Mouse (Mus musculus) retina, postnatal 1 day (tissue): ENCODE data around the gene Gm48552.

Experiments
- DNase-seq: peaks from one replicate; pipeline ENCODE4 v3.0.0-alpha.2; 2012

Gene Gm48552

GRCm38 (mm10) chr10:81389373-81389772 is 568 bp downstream of the Gm48552 start:
- DNase-seq, result no peak

GRCm38 (mm10) chr10:81389801-81390677 is 1.2 kb downstream of the Gm48552 start:
- peak; percentile 80 for DNase-seq

DNA sequence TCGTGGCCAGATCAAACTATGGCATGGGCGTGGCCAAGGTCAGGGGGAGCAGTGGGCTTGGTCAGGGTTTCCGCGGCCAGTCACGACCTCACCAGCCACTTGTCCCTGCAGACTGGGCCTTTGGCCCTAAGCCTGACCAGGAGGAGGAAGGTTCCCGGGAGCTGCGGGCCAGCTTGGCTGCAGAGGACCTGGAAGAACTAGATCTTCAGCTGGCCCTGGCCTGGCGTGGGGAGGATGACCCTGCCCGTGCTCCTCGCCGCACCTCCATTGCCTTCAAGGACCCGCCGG is 1.8 kb downstream of the Gm48552 start:
- no peak for DNase-seq

- no peak for DNase-seq
Measured at GRCm38 (mm10) chr10:81392270-81392669, 3.5 kb downstream of the Gm48552 start.

DNA sequence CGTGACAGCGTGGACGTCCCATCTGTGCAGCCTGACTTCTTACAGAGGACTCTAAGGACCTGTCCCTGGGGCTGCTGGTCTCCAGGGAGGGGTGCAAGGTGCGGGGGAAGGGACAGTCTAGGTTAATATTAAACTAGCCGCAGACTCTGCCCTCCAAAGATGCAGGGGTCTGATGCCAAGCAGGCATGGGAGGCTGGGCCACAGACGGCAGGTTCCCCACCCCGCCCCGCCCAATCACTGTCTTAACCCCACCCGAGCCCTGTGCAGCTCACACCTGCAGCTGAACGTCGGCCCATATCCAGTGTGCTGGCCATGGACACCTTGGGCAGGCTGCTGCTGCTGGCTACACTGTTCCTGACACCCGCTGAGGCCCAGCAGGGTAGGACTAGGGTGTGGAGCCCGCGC is 4.0 kb downstream of the Gm48552 start, which contains the start of gene Smim24:
TSS of gene Smim24 (plus strand) at position 271 of the 405 bp plus-strand sequence.
- DNase-seq, result no peak

- peak; percentile 47 for DNase-seq
Measured at GRCm38 (mm10) chr10:81393456-81394063, 4.8 kb downstream of the Gm48552 start.

DNA sequence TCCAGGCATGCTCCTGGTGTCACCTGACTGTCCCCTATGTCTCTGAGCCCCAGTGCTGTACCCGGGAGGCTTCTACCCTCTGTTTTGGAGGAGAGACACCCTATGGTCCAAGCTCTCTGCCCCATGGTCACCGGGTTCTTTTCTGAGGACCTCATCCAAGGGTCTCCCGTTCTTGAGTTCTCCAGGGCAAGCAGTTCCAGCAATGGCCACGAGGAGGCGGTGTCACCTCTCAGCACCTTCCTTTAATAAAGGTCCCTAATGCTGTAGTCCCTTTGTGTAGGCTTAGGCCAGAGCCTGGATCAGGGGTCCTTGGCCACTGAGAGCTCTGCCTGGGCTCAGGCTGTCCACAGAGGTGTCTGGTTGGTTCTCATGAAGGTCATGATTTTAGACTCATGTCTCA is 6.3 kb downstream of the Gm48552 start:
- DNase-seq, result peak; percentile 85

DNA sequence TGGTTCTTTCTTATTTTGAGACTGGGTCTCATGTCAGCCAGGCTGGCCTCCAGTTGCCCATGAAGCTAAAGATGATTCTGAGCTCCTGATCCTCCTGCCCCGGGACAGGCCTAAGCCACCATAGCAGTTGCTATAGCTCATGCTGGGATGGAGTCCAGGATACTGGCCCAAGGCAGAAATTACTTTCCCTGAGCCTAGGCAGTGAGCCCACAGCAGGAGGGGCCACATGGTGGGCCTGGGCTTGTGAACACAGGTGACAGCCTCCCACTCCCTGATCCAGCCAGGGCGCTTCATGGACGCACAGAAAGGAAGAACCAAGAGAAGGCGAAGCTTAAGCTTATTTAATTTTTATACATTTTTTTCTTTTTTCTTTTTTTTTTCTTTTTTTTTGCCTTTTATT is 7.1 kb downstream of the Gm48552 start:
- DNase-seq, result no peak

GRCm38 (mm10) chr10:81396749-81397148 is 7.9 kb downstream of the Gm48552 start:
- DNase-seq, result no peak

GRCm38 (mm10) chr10:81399296-81399695 is 10.5 kb downstream of the Gm48552 start:
- DNase-seq, result peak; percentile 74

DNA sequence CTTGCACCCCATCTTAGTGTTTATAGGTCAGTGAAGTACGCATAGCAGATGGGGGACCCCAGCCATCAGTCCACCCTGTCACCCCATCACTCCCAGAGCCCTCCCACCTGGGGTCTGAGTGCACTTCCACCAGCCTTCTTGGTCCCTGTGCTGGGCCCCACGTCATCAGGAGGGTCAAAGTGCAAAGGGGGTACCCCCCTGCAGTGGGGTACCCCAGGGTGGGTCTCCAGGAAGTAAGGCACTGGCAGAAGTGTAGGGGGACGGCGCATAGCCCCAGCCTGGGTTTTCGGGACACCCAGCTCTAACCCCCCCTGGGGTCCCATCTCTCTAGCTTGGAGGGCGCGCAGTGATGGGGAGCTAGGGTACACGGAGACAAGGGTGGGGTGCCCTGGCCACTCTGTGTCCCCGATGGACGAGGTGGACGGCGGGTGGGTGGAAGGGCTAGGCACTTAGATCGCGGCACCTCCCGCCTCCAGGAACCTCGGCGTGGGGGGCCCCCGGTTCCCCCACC is 11.0 kb downstream of the Gm48552 start:
- no peak for DNase-seq

GRCm38 (mm10) chr10:81400371-81401204 is 11.8 kb downstream of the Gm48552 start:
- DNase-seq, result no peak

DNA sequence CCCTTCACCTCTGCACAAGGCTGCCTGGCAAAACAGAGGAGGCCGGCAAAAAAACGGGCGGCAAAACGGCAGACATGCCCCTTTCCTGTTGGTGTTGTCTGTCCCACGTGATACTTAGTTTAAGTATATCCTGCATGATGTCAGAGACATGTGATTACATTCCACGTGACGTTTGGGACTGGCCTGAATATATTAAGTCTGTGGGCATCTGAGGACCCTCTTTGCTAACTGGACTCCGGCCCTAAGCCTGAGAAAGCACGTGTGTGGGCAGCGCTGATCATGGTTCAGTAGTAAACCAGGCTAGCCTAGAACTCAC is 12.4 kb downstream of the Gm48552 start:
- no peak for DNase-seq

DNA sequence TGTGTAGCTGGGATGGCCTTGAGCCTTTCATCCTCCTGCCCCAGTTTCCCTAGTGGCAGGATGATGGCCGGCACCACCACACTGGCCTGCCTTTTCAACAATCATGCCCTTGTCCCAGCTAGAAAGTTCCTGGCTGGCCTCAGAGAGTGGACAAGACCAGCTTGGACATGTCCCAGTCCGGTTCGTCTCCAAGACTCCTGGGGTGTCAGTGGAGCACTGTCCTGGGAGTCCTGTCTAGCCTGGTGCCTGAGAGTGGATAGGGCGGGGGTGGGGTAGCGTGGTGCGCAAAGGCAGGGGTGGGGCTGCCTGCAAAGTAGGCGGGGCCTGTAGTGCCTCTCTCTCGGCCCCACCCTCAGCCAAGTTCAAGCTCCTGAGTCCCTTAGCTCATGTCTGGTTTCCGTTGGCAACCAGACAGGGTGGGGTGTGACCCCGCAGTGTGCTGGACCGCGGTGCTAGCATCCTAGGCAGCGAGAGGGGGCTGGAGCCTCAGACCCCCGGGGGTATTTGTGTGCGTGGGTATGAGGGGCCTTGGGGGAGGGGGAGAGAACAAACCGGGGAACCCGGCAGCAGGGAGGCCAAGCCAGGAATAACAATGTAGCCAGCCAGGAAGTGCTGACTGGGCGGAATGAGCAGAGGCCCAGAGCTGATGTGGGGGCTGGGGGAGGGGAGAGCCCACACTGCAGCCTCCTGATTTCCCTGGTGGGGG is 12.9 kb downstream of the Gm48552 start:
- DNase-seq, result peak; percentile 88

- no peak for DNase-seq
Measured at GRCm38 (mm10) chr10:81402227-81402765, 13.5 kb downstream of the Gm48552 start.

DNA sequence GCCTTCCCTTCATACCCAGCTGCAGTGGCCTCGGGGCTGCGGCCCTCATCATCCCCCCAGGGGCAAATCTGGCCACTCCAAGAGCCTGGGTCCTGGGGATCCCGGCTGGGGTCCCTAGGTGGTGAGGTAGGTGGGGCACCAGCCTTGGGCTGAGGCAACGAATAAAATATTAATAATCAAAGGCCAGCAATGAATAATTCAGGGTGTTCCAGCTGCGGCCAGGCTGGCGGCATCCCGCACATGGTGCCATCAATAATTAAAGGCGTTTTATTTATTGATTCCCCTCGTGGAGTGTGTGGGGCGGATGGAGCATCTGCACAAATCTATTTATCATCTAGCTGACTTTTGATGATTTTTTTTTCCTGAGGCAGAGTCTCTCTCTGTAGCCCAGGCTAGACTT is 14.7 kb downstream of the Gm48552 start:
- no peak for DNase-seq

GRCm38 (mm10) chr10:81404082-81404481 is 15.3 kb downstream of the Gm48552 start:
- DNase-seq, result no peak

DNA sequence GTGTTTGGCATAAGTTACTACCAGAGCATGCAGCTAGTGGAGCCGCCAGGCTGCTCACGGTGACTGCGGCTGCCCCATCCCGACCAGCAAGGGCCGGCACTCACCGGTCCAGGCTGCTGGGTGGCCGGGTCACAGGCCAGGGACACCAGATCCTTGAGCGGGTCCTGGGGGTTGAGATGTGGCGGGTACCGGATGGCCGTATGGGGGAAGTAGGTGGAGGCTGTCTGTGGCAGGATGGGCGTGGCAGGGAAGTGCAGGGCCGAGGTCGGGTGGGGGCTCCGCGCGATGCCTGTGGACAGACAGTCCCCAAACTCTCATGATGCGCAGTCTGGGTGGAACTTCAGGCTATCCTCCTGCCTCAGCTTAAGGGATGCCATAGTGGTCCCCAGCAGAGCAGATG is 15.9 kb downstream of the Gm48552 start:
- no peak for DNase-seq

- no peak for DNase-seq
Measured at GRCm38 (mm10) chr10:81405588-81406201, 16.9 kb downstream of the Gm48552 start.

DNA sequence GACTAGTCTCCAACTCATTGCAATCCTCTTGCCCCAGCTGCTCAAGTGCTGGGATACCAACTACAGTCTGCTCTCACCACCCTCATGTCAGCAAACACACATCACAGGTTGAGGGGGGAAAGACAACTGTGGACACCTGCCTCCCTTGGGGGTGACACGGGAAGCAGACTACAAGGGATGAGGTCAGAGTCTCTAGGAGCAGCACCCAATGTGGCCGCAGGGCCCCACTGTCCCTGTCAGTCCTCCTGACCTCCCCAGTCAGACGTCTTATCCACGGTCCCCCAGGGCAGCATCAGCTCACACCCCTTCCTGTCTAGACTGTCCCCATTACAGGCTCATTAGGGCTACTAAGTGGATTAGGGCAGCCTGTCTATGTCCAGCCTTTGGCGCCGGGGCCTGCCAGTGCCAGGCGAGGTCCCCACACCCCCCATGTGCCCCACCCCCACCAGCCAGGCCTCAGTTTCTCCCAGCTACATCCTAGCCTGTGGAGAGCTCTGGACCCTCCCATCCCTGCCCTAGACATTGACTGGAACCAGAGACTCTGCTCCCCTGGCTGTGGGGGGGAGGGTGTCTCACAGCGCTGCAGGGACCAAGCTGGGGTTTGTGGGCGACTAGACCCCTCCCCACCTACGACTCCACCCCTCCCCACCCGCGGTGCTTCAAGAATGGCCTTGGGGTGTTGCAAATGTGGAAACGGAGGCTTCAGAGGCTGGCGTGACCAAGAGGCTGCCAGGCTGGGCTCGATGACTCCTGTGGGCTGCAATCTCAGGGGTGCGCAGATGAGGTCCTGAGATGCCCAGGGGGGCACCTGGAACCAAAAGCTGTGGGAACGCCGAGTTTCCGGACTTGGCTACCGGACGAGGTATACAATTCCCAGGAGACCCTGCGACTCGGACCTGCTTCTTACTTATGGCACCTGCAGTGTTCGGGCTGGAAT is 18.0 kb downstream of the Gm48552 start:
- DNase-seq, result peak; percentile 88
